Mouse (Mus musculus): ENCODE measurements around the gene Rap1a.

GRCm38 (mm10) chr3:105803600-105803999 lies 2.5 kb upstream of the Rap1a start:
- no peak for TF ChIP-seq CTCF (IDR thresholded peaks at IDR 0.05)
- no peak for TF ChIP-seq POLR2A (IDR thresholded peaks at IDR 0.05; ENCODE audit: insufficient read depth, low read depth, low read length)

Measured in heart, adult 2 months (tissue).